Mouse (Mus musculus): ENCODE results near the gene Pcdh15. TPM values are rescaled to one million over a fixed set of nuclear protein-coding genes. Genes with fewer than 3 reads are reported as not detected.

The Pcdh15 gene
- total RNA-seq, 2 experiments from 2014 or later: 0.37 to 0.39 TPM

DNA sequence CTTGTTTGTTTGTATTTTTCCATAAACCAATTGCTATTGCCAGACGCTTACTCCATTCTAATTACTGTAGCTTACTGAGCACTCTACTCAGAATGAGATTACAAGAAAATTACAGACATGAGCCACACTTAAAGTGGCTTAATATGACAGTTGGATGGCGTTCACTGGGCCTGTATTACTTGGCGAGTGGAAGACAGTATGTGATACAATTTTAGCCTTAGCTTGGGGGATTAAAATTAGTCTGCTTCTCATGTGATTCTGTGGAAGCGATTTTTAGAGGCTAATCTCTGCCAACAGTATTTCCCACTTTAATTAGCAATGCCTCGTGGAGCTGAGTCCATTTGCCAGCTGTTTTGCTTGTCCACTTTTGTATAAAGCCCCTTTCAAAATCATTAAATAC is 837.0 kb downstream of the Pcdh15 start:
- no peak for DNase-seq (ENCODE audit: low spot score in 2 of 2)

GRCm38 (mm10) chr10:73938989-73939388 is 839.8 kb downstream of the Pcdh15 start:
- DNase-seq (ENCODE audit: low spot score in 2 of 2): no peak

GRCm38 (mm10) chr10:73947799-73948198 is 848.7 kb downstream of the Pcdh15 start:
- DNase-seq (ENCODE audit: low spot score in 2 of 2): no peak

DNA sequence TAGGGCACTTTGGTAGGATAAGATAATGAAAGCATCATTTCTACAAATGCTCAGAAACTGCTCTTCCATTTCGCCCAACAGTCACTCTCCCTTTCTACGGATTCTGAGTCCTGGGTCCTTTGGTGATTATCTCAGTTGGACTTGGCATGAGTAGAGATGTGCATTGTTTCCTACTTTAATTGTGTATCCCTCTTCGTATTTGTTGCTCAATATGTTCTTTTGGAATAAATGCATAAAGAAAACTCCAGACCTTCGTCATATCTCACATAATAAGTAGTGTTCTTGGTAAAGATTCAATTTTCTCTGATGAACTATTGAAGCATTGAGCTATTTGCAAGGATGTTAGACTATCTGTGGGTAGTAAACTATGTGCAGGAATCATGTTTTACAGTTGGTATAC is 854.2 kb downstream of the Pcdh15 start:
- DNase-seq (ENCODE audit: low spot score in 2 of 2): no peak

DNA sequence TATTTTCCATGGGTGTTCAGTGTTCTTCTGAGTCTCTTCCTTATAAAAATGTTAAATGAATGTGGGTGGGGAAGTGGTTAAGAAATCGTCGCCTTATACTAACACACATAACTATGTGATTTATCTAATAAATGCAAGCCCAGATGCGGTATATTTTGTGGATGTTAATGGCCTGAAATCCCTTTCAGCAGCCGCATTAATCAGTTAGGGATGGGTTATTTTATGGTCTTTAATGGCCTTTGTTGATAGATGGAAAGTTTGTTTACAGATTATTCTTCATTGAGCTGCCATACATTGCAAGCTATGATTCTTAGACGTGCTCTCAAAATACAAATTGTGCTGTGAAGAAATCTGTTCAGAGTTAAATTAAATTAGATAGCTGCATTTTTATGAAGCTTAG is 884.9 kb downstream of the Pcdh15 start:
- DNase-seq (ENCODE audit: low spot score in 2 of 2): no peak

DNA sequence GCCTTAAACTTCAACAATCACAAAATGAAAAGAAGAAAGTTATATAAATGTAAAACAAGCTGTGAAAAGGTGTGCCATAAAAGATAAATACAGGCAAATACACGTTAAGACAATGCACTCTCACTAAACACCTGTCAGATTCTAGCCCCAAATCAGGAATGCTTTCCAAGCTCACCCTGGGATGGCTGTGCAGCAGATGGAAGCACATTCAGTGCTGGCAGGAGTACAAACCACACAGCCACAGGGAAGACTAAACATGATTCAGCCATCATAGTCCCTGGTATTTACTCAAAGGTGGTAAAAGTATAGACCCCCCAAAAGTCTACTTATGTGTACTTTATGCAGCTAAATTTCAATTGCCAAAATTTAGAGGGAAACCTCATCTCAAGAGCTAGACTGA is 909.7 kb downstream of the Pcdh15 start:
- no peak for DNase-seq (ENCODE audit: low spot score in 2 of 2)

- no peak for DNase-seq (ENCODE audit: low spot score in 2 of 2)
These were observed 923.9 kb downstream of the Pcdh15 start for GRCm38 (mm10) chr10:74023091-74023490.

- no peak for DNase-seq (ENCODE audit: low spot score in 2 of 2)
These were observed 953.9 kb downstream of the Pcdh15 start for GRCm38 (mm10) chr10:74053059-74053458.

GRCm38 (mm10) chr10:74086653-74087052 is 987.5 kb downstream of the Pcdh15 start:
- no peak for DNase-seq (ENCODE audit: low spot score in 2 of 2)

GRCm38 (mm10) chr10:74098296-74098695 is 999.2 kb downstream of the Pcdh15 start:
- no peak for DNase-seq (ENCODE audit: low spot score in 2 of 2)

- DNase-seq (ENCODE audit: low spot score in 2 of 2): no peak
These were observed 1015.0 kb downstream of the Pcdh15 start for GRCm38 (mm10) chr10:74114107-74114506.

GRCm38 (mm10) chr10:74116817-74117216 is 1017.7 kb downstream of the Pcdh15 start:
- no peak for DNase-seq (ENCODE audit: low spot score in 2 of 2)

- DNase-seq (ENCODE audit: low spot score in 2 of 2): no peak
These were observed 1024.3 kb downstream of the Pcdh15 start for GRCm38 (mm10) chr10:74123421-74123820.

GRCm38 (mm10) chr10:74129192-74129591 is 1030.0 kb downstream of the Pcdh15 start:
- no peak for DNase-seq (ENCODE audit: low spot score in 2 of 2)

DNA sequence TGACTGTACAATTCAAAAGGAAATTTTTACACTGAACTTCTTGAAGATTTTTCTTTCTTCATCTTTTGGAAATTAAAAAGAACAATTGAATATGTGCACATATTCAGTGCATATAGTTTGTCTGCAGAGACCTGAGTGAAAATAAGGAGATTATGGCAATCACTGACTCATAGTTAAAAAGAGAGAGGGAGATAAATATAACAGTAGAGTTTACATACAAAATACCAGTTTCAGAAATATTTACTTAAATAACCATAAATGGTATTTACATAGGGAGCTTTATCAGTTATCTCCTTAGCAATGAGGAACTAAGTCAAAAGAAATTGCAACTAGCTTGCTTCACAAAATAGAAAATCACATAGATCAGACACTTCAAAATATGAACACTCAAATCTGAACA is 1030.5 kb downstream of the Pcdh15 start:
- no peak for DNase-seq (ENCODE audit: low spot score in 2 of 2)

DNA sequence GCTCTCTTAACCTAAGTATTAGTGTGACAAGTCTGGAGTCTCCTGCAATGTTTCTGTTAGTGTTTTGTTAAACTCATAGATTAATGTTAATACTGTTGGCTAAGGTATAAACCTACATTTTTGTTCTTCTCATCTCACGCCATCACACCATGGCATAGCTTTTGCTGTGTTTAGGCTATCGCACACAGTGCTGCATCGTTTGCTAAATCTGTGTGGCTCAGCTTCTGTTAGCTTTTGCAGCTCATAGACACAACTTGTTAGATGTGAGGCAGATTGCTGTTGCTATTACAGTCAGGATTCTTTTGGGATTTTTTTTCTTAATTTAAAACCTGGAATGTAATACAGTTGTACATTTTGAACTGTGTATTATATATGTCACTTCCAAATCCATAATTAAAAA is 1031.7 kb downstream of the Pcdh15 start:
- DNase-seq (ENCODE audit: low spot score in 2 of 2): no peak

DNA sequence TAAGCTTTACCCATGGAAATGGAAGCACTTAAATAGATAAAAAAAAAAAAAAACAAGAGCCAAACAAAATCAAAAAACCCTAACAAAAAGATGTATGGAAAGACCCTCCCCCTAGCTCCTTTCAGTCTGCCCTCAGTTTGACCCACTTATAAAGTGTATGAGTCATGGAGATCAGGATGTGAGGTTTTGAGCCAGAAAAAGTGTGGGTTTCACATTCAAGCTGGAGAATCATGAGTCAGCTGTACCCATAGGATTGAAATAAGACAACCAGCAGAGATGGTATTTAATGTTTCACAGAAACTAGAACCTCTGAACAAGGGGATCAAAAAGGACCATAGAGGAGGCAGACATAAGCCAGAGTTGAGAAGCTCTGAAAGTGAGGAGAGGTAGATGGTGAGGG is 1048.8 kb downstream of the Pcdh15 start:
- no peak for DNase-seq (ENCODE audit: low spot score in 2 of 2)

DNA sequence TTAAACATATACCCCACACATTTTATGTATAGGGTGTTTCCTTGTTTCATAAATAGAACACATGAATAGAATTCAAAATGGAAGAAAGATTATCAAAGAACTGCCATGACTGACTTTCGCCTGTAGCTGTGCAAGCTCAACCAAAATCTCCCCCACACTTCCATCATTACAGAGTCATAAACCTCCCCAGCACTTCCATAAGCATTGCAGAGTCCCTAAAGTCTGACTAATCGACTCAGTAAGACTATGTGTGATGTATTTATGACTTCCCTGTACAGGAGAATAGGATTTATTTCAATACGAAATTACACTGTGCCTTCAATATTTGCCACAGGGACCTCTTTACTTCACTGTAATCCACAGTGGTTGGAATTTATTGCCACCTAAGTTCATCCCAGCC is 1082.8 kb downstream of the Pcdh15 start:
- no peak for DNase-seq (ENCODE audit: low spot score in 2 of 2)

GRCm38 (mm10) chr10:74203650-74204049 is 1104.5 kb downstream of the Pcdh15 start:
- no peak for DNase-seq (ENCODE audit: low spot score in 2 of 2)

- no peak for DNase-seq (ENCODE audit: low spot score in 2 of 2)
These were observed 1118.1 kb downstream of the Pcdh15 start for GRCm38 (mm10) chr10:74217268-74217667.

- DNase-seq (ENCODE audit: low spot score in 2 of 2): no peak
These were observed 1121.3 kb downstream of the Pcdh15 start for GRCm38 (mm10) chr10:74220439-74220838.

DNA sequence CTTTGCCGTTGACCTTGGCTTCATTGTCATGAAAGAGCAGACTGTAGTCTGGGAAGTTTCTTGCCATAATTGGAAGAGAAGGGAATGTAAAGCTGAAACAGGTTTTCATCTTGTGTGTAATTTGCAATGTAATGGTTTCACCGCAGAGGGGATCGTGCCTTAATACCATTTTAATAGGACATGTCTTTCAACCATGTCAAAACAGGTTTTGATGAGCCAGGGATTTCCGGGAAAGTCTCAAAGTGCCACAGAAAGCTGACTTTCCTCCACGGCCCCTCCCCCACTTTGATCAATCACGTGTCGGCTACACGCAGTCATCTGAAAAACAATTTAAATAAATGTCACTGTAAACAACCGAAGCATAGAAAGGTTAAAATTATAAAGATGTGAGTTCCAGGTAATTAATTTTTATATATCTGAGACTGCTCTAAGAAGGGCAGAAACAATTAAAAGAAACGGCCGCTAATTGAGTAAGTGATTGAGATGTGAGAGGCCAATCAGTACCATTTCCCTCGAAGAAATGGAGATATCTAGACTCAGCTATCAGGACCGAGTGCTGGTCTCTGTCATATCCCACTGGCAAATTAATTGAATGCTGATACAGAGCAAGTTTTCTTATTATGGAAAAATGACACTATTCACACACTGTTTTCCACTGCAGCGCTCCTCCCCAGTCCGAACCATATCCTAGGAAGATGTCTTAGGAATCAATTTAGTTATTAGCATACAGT is 1158.7 kb downstream of the Pcdh15 start:
- DNase-seq (ENCODE audit: low spot score in 2 of 2): no peak

- DNase-seq (ENCODE audit: low spot score in 2 of 2): no peak
These were observed 1159.5 kb downstream of the Pcdh15 start for GRCm38 (mm10) chr10:74258639-74259038.
